Mouse (Mus musculus): ENCODE measurements around the gene Gm5148. TPM values are rescaled to one million over a fixed set of nuclear protein-coding genes. Genes with fewer than 3 reads are reported as not detected.
A peak's percentile ranks its signal among the peaks of the same experiment; 100 is the strongest.

Gm5148 gene
- polyA plus RNA-seq, 1 experiment: 13.9 TPM

- H3K27ac ChIP-seq (ENCODE audit: insufficient read depth, low read length): no peak overlapping the region
- H3K4me1 ChIP-seq (ENCODE audit: control insufficient read depth, insufficient read depth, low read length): no peaks in the 10 kb centered on the region
- TF ChIP-seq CTCF (IDR thresholded peaks at IDR 0.05; ENCODE audit: extremely low read depth, insufficient read depth, low read length) (no peak), POLR2A (IDR thresholded peaks at IDR 0.05; ENCODE audit: extremely low read depth, insufficient read depth, low read length) (no peak)
- H3K4me3 ChIP-seq (ENCODE audit: insufficient read depth, low read length): no peak overlapping the region
Observed at GRCm38 (mm10) chr3:37760866-37761265, 36.6 kb upstream of the Gm5148 start.

- Histone ChIP-seq H3K4me1 (ENCODE audit: control insufficient read depth, insufficient read depth, low read length) (no peaks in the 10 kb centered on the region), H3K27ac (ENCODE audit: insufficient read depth, low read length) (peak overlapping the region; percentile 58; the same call in 1 of the 2 replicates), H3K4me3 (ENCODE audit: insufficient read depth, low read length) (no peak overlapping the region)
- no peak for TF ChIP-seq CTCF (IDR thresholded peaks at IDR 0.05; ENCODE audit: extremely low read depth, insufficient read depth, low read length)
- no peak for TF ChIP-seq POLR2A (IDR thresholded peaks at IDR 0.05; ENCODE audit: extremely low read depth, insufficient read depth, low read length)
Observed at GRCm38 (mm10) chr3:37758611-37759322, 34.5 kb upstream of the Gm5148 start.

- Histone ChIP-seq H3K27ac (ENCODE audit: insufficient read depth, low read length) (peak overlapping the region; percentile 58; the same call in 1 of the 2 replicates), H3K4me1 (ENCODE audit: control insufficient read depth, insufficient read depth, low read length) (no peaks in the 10 kb centered on the region), H3K4me3 (ENCODE audit: insufficient read depth, low read length) (no peak overlapping the region)
- TF ChIP-seq CTCF (IDR thresholded peaks at IDR 0.05; ENCODE audit: extremely low read depth, insufficient read depth, low read length): no peak
- TF ChIP-seq POLR2A (IDR thresholded peaks at IDR 0.05; ENCODE audit: extremely low read depth, insufficient read depth, low read length): no peak
Observed at GRCm38 (mm10) chr3:37758124-37758523, 33.8 kb upstream of the Gm5148 start.

GRCm38 (mm10) chr3:37757613-37758012 lies 33.3 kb upstream of the Gm5148 start:
- TF ChIP-seq POLR2A (IDR thresholded peaks at IDR 0.05; ENCODE audit: extremely low read depth, insufficient read depth, low read length) (no peak), CTCF (IDR thresholded peaks at IDR 0.05; ENCODE audit: extremely low read depth, insufficient read depth, low read length) (no peak)
- Histone ChIP-seq H3K4me1 (ENCODE audit: control insufficient read depth, insufficient read depth, low read length) (no peaks in the 10 kb centered on the region), H3K27ac (ENCODE audit: insufficient read depth, low read length) (no peak overlapping the region), H3K4me3 (ENCODE audit: insufficient read depth, low read length) (no peak overlapping the region)

GRCm38 (mm10) chr3:37756005-37756404 lies 31.7 kb upstream of the Gm5148 start:
- H3K4me3 ChIP-seq (ENCODE audit: insufficient read depth, low read length): no peak overlapping the region

GRCm38 (mm10) chr3:37754639-37755038 lies 30.3 kb upstream of the Gm5148 start:
- Histone ChIP-seq H3K4me1 (ENCODE audit: control insufficient read depth, insufficient read depth, low read length) (no peaks in the 10 kb centered on the region), H3K27ac (ENCODE audit: insufficient read depth, low read length) (no peak overlapping the region), H3K4me3 (ENCODE audit: insufficient read depth, low read length) (no peak overlapping the region)
- no peak for TF ChIP-seq CTCF (IDR thresholded peaks at IDR 0.05; ENCODE audit: extremely low read depth, insufficient read depth, low read length)
- TF ChIP-seq POLR2A (IDR thresholded peaks at IDR 0.05; ENCODE audit: extremely low read depth, insufficient read depth, low read length): no peak

More at GRCm38 (mm10) chr3:37756005-37756404, 31.7 kb upstream of the Gm5148 start:
- H3K4me1 ChIP-seq (ENCODE audit: control insufficient read depth, insufficient read depth, low read length): no peaks in the 10 kb centered on the region
- TF ChIP-seq POLR2A (IDR thresholded peaks at IDR 0.05; ENCODE audit: extremely low read depth, insufficient read depth, low read length) (no peak), CTCF (IDR thresholded peaks at IDR 0.05; ENCODE audit: extremely low read depth, insufficient read depth, low read length) (no peak)
- no peak overlapping the region for H3K27ac ChIP-seq (ENCODE audit: insufficient read depth, low read length)

GRCm38 (mm10) chr3:37753148-37753547 lies 28.9 kb upstream of the Gm5148 start:
- H3K4me1 ChIP-seq (ENCODE audit: control insufficient read depth, insufficient read depth, low read length): no peaks in the 10 kb centered on the region
- no peak overlapping the region for H3K4me3 ChIP-seq (ENCODE audit: insufficient read depth, low read length)
- H3K27ac ChIP-seq (ENCODE audit: insufficient read depth, low read length): no peak overlapping the region
- TF ChIP-seq CTCF (IDR thresholded peaks at IDR 0.05; ENCODE audit: extremely low read depth, insufficient read depth, low read length) (no peak), POLR2A (IDR thresholded peaks at IDR 0.05; ENCODE audit: extremely low read depth, insufficient read depth, low read length) (no peak)

- Histone ChIP-seq H3K27ac (ENCODE audit: insufficient read depth, low read length) (no peak overlapping the region), H3K4me1 (ENCODE audit: control insufficient read depth, insufficient read depth, low read length) (no peaks in the 10 kb centered on the region), H3K4me3 (ENCODE audit: insufficient read depth, low read length) (no peak overlapping the region)
- TF ChIP-seq POLR2A (IDR thresholded peaks at IDR 0.05; ENCODE audit: extremely low read depth, insufficient read depth, low read length) (no peak), CTCF (IDR thresholded peaks at IDR 0.05; ENCODE audit: extremely low read depth, insufficient read depth, low read length) (no peak)
Observed at GRCm38 (mm10) chr3:37748002-37748733, 23.9 kb upstream of the Gm5148 start.

- H3K4me1 ChIP-seq (ENCODE audit: control insufficient read depth, insufficient read depth, low read length): no peaks in the 10 kb centered on the region
- TF ChIP-seq POLR2A (IDR thresholded peaks at IDR 0.05; ENCODE audit: extremely low read depth, insufficient read depth, low read length): no peak
- TF ChIP-seq CTCF (IDR thresholded peaks at IDR 0.05; ENCODE audit: extremely low read depth, insufficient read depth, low read length): no peak
- H3K4me3 ChIP-seq (ENCODE audit: insufficient read depth, low read length): no peak overlapping the region
- H3K27ac ChIP-seq (ENCODE audit: insufficient read depth, low read length): no peak overlapping the region
Observed at GRCm38 (mm10) chr3:37747258-37748001, 23.1 kb upstream of the Gm5148 start.

All from cortical plate, adult 2 months (tissue).